In the genomic region with DNA sequence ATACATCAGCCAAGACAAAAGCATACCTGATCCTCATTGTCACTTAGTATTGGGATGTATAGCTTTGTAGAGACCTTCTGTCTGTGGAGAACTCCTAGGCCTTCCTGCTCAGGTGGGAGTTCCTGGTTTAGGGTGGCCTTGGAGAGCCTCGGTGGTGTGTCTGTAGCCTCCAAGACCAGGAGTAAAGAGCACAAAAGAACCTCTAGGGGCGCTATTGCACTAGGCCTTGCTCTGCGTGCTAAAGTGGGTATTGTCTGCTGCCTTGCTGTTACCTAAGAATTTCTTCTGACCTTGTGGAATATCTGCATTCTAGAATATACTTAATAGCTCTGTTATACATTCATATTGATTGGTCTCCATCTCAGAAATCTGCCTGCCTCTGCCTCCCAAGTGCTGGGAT, we compare ENCODE assay signal across 8 mouse cellular contexts. TPM values are rescaled to one million over a fixed set of nuclear protein-coding genes. Genes with fewer than 3 reads are reported as not detected.
DNase-seq lines count a peak whose midpoint lies in the region; ATAC-seq lines count a peak whose summit lies in the region.

No protein-coding gene starts in this region.

- H3K27me3 ChIP-seq in kidney, embryonic 16.5 days (ENCODE audit: insufficient read depth, low read length), result no peaks in the 10 kb centered on the region

- H3K4me3 ChIP-seq in kidney, embryonic 16.5 days (ENCODE audit: low read length), result no peak overlapping the region

- no peak overlapping the region for H3K27ac ChIP-seq in kidney, embryonic 16.5 days (ENCODE audit: low read length)

- WGBS in kidney, embryonic 16.5 days, result 7% methylated on average over 3 of the region's 3 CpGs

- H3K9me3 ChIP-seq in kidney, embryonic 16.5 days (ENCODE audit: low read length), result no peaks in the 10 kb centered on the region

- H3K4me1 ChIP-seq in kidney, embryonic 16.5 days (ENCODE audit: insufficient read depth, low read length), result no peaks in the 10 kb centered on the region

- no peaks in the 10 kb centered on the region for H3K36me3 ChIP-seq in kidney, embryonic 16.5 days (ENCODE audit: insufficient read depth, low read length)

- peak; percentile 65; the same call in 1 of the 2 replicates for ATAC-seq in kidney, embryonic 16.5 days (ENCODE audit: low FRiP score, low TSS enrichment)

- peak; percentile 56 for DNase-seq in gastrocnemius, adult 18-20 months (ENCODE audit: low spot score)
- no peak for DNase-seq in gastrocnemius, adult 8-10 months (ENCODE audit: low spot score in 2 of 2)
- DNase-seq in CD4-positive, CD25-positive, alpha-beta regulatory T cell, adult 2 months (ENCODE audit: low read depth, low spot score), result peak; percentile 85
- peak; percentile 49 for DNase-seq in embryo, embryonic 9.5 days (ENCODE audit: extremely low spot score)
- peak; percentile 39 to 69 for DNase-seq in lung, postnatal 4 days
- no peak for DNase-seq in frontal cortex, postnatal 36 days (ENCODE audit: low spot score in 2 of 2)
- no peak for DNase-seq in layer of hippocampus, adult 11-12 months (ENCODE audit: low spot score)

- no peak overlapping the region for H3K9ac ChIP-seq in kidney, embryonic 16.5 days (replicated peaks; ENCODE audit: low read length)

- no peak overlapping the region for H3K4me2 ChIP-seq in kidney, embryonic 16.5 days (replicated peaks; ENCODE audit: low read depth, low read length)

RNA-seq across cellular contexts. Expression of a gene that starts 6.4 kb away (rescaled TPM):
- not detected for total RNA-seq in gastrocnemius, adult 18-20 months (2021)
- under 1 TPM in 1 of 4 experiments, not detected in 3; 0.27 TPM for total RNA-seq in gastrocnemius, adult 8-10 months (2022)
- 2.8 and 3.0 TPM in 2 replicates for polyA plus RNA-seq in kidney, embryonic 16.5 days (2015; fragmentation: Nextera tagmentation; extraction: Ambion mirVana)

RNA-seq across cellular contexts. Expression of a gene that starts 9.3 kb away (rescaled TPM):
- total RNA-seq in gastrocnemius, adult 18-20 months (2021), result 10 to 100 TPM; 12.8 to 21.4 TPM
- total RNA-seq in gastrocnemius, adult 8-10 months (2022), result 10 to 100 TPM; 14.6 to 20.4 (median 19.0) TPM
- 22.5 and 24.3 TPM in 2 replicates for polyA plus RNA-seq in kidney, embryonic 16.5 days (2015; fragmentation: Nextera tagmentation; extraction: Ambion mirVana)

RNA-seq across cellular contexts. Expression of a gene that starts 12.6 kb away (rescaled TPM):
- 10 to 100 TPM; 25.7 to 29.7 TPM for total RNA-seq in gastrocnemius, adult 18-20 months (2021)
- total RNA-seq in gastrocnemius, adult 8-10 months (2022), result 10 to 100 TPM; 25.0 to 28.2 (median 26.2) TPM
- polyA plus RNA-seq in kidney, embryonic 16.5 days (2015; fragmentation: Nextera tagmentation; extraction: Ambion mirVana), result 102 and 113 TPM in 2 replicates

RNA-seq across cellular contexts. Expression of a gene that starts 52.0 kb away (rescaled TPM):
- under 1 TPM; 0.09 to 0.17 TPM for total RNA-seq in gastrocnemius, adult 18-20 months (2021)
- total RNA-seq in gastrocnemius, adult 8-10 months (2022), result under 1 TPM in 2 of 4 experiments, not detected in 2; 0.05 to 0.21 TPM
- polyA plus RNA-seq in kidney, embryonic 16.5 days (2015; fragmentation: Nextera tagmentation; extraction: Ambion mirVana), result 1.5 and 2.2 TPM in 2 replicates

Comparison
In these comparisons a context has a peak if more than half of its experiments do, and no peak if none do; other contexts are left out.
1. DNase-seq: peak in gastrocnemius, adult 18-20 months (single experiment), CD4-positive, CD25-positive, alpha-beta regulatory T cell, adult 2 months (single experiment), embryo, embryonic 9.5 days (single experiment) and lung, postnatal 4 days (2 of 2); none in gastrocnemius, adult 8-10 months (0 of 2), frontal cortex, postnatal 36 days (0 of 2) and layer of hippocampus, adult 11-12 months (single experiment).